Mouse (Mus musculus) naive thymus-derived CD4-positive, alpha-beta T cell, adult 2 months (primary cell): ENCODE results near the gene D930048N14Rik.
"Not testable (repeated sequence)": the region's sequence is repeated elsewhere in the genome, so short reads cannot be mapped to it uniquely, and the experiment has no call there.

Experiments used
- DNase-seq: peaks from one replicate; pipeline ENCODE4 v3.0.0-alpha.2; 2011; ENCODE audit warnings: low read depth

D930048N14Rik gene

GRCm38 (mm10) chr11:51652889-51653418, 2.2 kb downstream of the D930048N14Rik start:
- DNase-seq = no peak

- no peak for DNase-seq
Observed at GRCm38 (mm10) chr11:51653736-51654135, 3.0 kb downstream of the D930048N14Rik start.

GRCm38 (mm10) chr11:51654891-51655290, 4.1 kb downstream of the D930048N14Rik start:
- DNase-seq = no peak

GRCm38 (mm10) chr11:51656798-51657521, 6.2 kb downstream of the D930048N14Rik start:
- DNase-seq = no peak

GRCm38 (mm10) chr11:51658291-51658690, 7.5 kb downstream of the D930048N14Rik start:
- no peak for DNase-seq

- no peak for DNase-seq
Observed at GRCm38 (mm10) chr11:51658705-51659104, 8.0 kb downstream of the D930048N14Rik start.

GRCm38 (mm10) chr11:51661867-51662365, 11.2 kb downstream of the D930048N14Rik start:
- DNase-seq = no peak

GRCm38 (mm10) chr11:51662632-51663031, 11.9 kb downstream of the D930048N14Rik start:
- no peak for DNase-seq

GRCm38 (mm10) chr11:51664747-51665146, 14.0 kb downstream of the D930048N14Rik start:
- DNase-seq = not testable (repeated sequence)

GRCm38 (mm10) chr11:51670846-51671245, 20.1 kb downstream of the D930048N14Rik start:
- DNase-seq = no peak

- DNase-seq = no peak
Observed at GRCm38 (mm10) chr11:51671376-51671775, 20.6 kb downstream of the D930048N14Rik start.

- no peak for DNase-seq
Observed at GRCm38 (mm10) chr11:51673291-51673690, 22.5 kb downstream of the D930048N14Rik start.

GRCm38 (mm10) chr11:51675386-51675785, 24.6 kb downstream of the D930048N14Rik start:
- DNase-seq = no peak

GRCm38 (mm10) chr11:51677737-51678418, 27.1 kb downstream of the D930048N14Rik start:
- DNase-seq = no peak

GRCm38 (mm10) chr11:51679466-51679865, 28.7 kb downstream of the D930048N14Rik start:
- DNase-seq = no peak

- DNase-seq = peak; percentile 94
Observed at GRCm38 (mm10) chr11:51681324-51681975, 30.7 kb downstream of the D930048N14Rik start.

GRCm38 (mm10) chr11:51681976-51682374, 31.2 kb downstream of the D930048N14Rik start:
- no peak for DNase-seq

GRCm38 (mm10) chr11:51688330-51689328, 37.9 kb downstream of the D930048N14Rik start, which contains the start of gene 0610009B22Rik:
0610009B22Rik (minus strand) TSS chr11:51688874.
- peak; percentile 100 for DNase-seq

GRCm38 (mm10) chr11:51689343-51689742, 38.6 kb downstream of the D930048N14Rik start:
- no peak for DNase-seq

- not testable (repeated sequence) for DNase-seq
Observed at GRCm38 (mm10) chr11:51690597-51690996, 39.8 kb downstream of the D930048N14Rik start.

GRCm38 (mm10) chr11:51694984-51695383, 44.2 kb downstream of the D930048N14Rik start:
- DNase-seq = no peak
